Mouse (Mus musculus) ovary, adult 18-20 months (tissue): ENCODE measurements around the gene Cstb.

Experiments
- DNase-seq: peaks from one replicate; pipeline ENCODE4 v3.0.0; 2022; ENCODE audit warnings: low spot score, mixed read lengths

Cstb gene

DNA sequence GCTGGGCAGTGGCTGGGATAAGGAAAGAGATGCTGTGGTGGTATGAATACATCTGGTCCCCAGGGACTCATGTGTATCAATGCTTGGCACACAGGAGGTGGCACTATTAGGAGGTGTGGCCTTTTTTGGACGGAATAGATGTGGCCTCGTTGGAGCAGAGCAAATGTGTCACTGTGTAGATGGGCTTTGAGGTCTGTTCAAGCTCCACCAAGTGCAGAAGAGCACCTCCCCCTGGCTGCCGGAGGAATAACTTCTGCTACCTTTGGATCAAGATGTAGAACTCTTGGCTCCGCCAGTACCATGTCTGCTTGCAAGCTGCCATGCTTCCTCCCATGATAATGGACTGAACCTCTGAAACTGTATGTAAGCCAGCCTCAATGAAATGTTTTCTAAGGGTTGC, 36.3 kb downstream of the Cstb start:
- DNase-seq, result no peak

DNA sequence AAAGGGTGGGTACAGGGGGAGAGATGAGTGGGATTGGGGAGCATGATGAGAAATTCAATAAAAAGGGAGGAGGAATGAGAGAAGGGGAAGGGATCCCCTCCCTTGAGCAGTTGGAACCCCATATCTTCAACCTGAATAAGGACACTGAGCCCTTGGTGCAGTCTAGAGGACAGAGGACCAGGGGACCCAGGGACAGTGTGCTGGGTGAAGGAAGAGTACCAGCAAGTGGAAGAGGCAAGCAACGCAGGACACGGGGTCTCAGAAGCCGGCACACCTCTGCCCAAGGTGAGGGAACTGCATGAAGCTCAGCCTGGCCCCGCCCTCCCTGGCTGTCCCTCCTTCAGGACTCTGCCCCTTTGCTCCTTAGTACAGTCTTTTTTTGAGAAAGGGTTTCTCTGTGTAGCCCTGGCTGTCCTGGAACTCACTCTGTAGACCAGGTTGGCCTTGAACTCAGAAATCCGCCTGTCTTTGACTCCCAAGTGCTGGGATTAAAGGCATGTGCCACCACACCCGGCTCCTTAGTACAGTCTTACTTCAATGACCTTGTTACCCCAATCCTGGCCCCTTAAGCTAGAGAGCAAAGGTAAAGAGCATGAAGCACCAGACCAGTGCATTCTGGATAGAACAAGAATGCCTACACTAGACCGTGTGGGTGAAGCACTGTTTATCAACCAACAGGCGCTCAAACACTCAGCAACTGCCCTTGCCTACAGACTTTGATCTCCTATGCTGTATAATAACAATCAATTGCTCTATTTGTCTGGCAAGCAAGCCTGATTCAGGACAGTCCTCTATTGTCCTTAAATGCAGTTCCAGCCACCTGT, 37.7 kb downstream of the Cstb start:
- DNase-seq, result no peak

DNA sequence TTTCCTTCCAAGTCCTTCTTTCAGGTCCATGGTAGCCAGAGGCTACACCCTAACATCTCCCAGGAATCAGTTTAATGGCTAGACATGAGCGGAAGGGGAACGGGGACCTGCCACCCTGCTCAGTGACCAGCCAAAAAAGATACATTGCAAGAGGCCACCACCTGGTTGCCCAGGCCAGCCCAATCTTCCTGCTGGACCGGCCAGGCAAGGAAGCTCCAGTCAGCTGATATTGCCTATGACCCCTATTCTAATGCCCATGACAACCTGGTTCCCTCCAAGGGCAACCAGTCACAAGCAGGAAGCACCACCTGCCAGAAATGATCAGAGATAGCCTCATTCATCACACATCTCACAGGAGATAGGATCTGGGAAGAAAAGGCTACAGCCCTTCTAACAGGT, 38.3 kb downstream of the Cstb start:
- no peak for DNase-seq

DNA sequence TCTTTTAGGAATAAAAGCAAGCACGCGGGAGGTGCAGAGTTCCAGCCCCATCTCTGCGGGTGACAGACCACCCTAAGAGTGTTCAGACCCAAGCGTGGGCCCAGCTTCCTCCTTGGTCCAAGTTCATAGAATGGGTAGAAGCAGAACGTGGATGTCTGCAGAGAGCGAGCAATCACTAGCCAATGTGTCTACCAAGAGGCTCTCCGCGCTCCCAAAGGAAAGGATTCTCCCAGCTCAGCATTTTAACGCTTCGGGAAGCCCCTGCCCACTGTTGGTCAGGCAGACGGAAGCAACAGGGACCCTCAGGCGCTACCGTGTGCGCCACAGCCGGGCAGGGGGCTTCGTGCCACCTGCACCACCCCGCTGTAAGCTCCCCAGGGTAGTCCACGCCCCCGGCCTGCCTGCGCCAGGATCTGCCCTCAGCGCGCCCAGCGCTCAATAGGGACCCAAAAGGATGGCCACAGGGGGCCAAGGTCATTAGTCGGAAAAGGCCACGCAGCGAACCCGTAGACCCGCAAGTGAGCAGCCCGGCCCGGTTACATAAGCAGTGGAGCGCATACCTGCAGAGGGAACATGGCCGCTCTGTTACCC, 38.8 kb downstream of the Cstb start:
- no peak for DNase-seq

DNA sequence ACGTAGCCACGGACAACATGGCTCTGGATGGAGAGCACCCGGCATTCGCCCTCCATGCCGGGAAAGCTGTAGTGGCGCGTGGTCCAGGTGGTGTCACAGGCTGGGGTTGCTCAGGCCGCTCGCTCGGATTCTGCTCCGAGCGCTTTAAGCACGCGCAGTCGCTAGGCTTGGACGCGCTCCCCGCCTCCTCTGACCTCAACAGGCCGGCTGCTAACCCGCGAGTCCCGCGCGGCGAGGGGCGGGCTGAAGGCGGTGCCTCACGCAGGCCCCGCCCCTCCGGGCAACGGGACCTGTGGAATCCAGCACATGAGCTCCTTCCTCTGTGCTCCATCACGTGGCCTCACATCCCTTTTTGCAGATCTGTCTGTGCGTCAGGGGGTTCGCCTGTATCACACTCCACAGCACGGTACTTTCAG, 39.3 kb downstream of the Cstb start, which contains the start of gene Pdxk:
Gene Pdxk, minus strand, starts transcription at position 184 of the 416 bp plus-strand sequence.
- DNase-seq, result peak; percentile 93

DNA sequence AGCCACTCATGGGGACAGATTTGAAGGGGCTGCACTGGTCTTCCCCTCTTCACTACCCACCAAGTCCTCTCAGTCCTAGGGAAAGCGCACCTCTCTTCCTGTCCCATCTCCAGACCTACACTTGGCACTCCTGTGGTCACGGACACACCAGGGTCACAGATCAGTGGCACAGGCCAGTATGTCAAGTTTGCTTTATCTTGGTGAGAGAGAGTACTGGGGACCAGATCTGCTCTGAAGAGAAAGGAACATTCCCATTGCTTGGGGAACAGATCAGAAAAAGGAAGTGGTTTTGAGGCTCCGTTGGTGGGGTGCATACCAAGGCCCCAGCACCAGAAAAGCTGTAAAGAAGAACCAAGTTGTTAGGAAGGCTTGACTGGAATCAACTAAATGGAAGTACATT, 40.0 kb downstream of the Cstb start:
- no peak for DNase-seq

DNA sequence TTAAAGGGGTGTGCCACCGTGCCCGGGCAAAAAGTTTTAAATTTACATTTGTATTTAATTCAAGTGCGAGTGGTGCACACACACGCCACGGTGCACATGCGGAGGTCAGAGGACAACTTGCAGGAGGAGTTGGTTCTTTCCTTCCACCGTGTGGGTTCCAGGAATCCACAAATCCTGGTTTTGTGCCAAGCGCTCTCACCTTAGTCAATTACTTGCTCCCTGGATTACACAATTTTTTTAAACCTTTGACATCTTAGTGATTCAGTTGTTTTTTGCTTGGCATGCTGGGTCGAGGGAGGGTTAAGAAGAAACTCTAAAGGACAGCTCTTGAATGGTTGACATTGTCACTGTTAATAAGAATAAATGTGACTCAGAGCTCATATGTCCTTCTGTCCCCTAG, 41.2 kb downstream of the Cstb start:
- no peak for DNase-seq

DNA sequence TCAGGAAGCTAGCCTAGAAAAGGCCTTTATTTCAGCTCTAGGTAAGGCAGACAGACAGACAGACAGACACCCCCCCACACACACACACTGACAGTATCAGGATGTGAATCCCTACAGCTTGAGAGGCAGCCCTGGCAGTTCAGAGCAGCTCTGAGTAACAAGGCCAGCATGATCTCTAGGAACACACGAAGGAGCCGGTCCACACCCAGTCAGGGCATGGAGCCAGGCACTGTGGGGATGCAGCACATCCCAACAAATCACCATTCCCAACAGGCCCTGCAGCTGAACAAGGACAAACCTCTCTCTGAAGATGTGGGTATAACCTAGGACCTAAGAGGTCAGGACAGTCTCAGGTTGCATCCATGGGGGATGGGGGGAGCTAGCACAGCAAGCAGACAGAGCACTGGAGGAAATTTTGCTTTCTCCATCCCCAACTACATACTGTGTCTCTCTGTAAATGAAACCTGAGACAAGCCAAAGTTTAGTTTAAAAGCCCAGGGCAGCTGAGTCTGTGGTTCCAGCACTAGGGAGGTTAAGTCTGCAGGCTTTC, 42.4 kb downstream of the Cstb start:
- DNase-seq, result no peak

DNA sequence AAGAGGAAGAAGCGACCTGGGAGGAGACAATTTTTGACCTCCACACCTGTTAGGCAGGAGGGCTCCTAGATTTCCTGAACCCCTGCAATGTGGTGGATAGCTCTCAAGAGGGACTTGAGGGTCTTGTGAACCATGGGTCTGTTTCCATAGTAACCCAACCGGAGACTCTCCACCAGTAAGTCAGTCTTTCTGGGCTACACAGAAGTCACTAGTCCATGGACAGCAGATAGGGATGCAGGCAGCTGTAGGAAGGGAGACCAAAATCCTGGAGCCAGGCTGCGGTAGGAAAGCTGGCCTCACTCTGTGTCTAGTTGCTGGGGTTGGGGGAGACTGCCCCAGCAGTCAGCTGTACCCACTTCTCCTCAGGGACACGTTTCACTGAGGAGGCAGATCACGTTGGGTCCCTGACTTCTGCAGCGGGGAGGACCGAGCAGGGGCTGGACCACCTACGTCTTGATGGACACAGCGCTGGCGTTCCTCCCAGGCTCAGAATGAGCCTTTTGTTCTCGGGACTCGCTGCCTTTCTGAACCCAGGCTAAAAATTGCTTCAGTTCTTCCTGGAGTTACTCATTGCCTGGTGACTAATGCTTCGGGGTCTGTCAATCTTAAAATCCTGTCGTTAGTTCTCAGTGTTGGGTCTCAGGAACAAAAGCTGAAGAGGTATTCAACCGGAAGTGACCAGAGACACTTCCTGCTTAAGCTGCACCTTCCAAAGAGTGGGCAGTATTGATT, 45.3 kb downstream of the Cstb start:
- DNase-seq, result no peak

DNA sequence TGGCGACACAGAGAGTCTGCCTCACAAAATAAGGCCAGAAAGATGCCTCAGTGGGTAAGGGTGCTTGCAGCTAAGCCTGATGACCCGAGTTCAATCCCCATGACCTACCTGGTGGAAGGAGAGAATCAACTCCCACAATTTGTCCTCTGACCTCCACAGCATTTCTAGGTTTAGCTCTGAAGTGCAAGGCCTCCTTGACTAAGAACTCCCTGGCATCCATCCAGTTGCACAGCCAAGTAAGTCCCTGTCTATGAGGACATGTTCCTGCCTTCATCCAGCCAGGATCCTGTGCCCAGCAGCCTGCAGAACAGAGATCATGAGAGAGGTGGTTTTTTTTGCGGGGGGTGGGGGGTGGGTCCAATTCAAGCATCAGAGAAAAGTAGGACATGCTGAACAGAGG, 46.6 kb downstream of the Cstb start:
- no peak for DNase-seq

DNA sequence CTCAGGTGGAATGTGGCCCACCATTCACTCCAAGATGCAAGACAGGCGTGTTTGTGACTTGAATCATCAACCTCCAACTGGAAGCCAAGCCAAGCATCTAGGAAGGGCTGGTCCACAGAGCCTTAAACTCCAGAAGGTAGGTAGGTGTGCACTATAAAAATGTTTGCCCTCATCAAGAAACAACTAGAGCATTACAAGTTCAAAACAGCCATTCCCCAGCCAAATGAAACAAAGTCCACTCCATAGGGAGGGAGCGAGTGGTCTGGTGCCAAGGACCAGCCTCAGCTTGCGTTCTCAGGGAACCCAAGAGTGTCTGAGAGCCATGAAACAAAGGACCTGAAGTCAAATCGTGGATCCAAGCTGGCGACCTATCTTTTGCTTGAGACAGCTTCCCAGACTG, 48.0 kb downstream of the Cstb start:
- no peak for DNase-seq

DNA sequence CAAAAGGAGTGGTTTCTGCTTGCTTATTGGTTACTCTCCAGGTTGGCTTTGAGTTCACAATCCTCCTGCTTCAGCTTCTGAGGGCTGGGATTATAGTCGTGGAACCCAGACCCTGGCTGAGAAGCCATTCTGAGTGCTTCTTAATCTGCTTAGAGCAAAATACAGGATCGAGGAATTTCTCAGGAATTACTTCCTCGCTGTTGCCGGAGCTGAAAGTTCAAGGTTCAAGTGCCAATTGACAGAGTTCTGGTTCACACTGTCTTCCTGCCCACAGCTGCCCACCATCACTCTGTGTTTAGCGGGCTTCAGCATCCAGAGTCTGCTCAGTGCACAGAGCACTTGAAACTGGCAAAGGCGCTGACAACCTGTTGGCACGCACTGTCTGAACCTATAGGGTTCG, 49.3 kb downstream of the Cstb start:
- no peak for DNase-seq

DNA sequence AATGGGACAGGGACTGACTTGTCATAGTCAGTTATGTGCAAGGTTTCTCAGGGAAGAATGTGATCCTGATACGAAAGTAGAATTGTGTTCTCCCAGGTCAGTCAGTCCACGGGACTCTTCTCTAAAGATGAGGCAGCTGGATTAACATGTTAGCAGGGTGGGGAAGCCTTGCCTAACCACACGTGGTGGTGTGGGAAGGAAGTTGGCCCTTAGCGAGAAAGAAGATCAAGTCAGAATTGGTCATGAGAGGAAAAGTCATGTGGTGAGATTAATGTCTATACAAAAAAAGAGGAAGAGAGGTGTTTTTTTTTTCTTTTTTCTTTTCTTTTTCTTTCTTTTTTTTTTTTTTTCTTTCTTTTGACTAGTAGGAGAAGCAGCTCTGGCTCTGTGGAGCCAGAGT, 51.4 kb downstream of the Cstb start:
- no peak for DNase-seq
